Mouse (Mus musculus) spleen, embryonic (tissue): Measurements from ENCODE around the gene Pianp.
"Not testable (repeated sequence)": the region's sequence is repeated elsewhere in the genome, so short reads cannot be mapped to it uniquely, and the experiment has no call there.

Experiments used
- CTCF ChIA-PET: fragments of 350-600 bp; sonication (Branson Sonifier 250); formaldehyde crosslinking; loops from one replicate; lab custom pipeline; 2022; lab: Charles Lee

The Pianp gene

DNA sequence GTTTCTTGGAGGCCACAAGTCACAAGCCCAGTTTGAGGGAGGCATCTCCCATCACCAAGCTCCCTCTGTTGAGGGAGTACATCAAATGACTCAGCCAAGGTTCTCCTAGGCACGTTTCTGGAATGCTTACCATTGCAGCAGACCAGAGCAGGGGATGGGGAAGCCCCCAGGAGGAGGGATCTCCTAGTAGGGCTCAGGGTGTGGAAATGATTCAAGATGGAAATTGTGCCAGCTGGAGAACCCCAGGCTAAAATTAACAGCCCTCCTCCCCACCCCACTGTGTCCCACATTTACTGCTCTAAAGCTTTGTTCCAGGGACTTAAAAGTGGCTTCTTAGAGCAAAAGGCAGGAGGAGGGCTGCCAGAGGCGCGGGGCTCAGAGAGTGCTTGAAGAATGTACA is 8.6 kb downstream of the Pianp start:
- CTCF ChIA-PET: no interaction called here

DNA sequence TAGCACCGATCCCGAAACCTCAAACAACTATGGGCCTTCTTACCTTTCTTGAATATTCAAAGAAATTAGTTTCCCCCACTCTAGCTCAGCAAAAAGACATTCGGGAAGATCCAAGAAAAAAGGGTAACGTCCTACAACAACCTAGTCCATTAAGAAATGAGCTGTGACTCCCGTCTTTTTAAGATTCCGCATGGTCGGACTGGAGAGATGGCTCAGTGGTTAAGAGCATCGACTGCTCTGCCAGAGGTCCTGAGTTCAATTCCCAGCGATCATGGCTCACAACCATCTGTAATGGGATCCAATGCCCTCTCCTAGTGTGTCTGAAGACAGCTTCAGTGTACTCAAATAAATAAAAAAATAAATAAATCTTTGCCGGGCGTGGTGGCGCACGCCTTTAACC is 11.6 kb downstream of the Pianp start:
- CTCF ChIA-PET: interaction anchor here (0.7 kb wide), 1 partner anchor 11 kb away, joined by 4 read pairs; the partner anchor contains the start of gene Pianp

DNA sequence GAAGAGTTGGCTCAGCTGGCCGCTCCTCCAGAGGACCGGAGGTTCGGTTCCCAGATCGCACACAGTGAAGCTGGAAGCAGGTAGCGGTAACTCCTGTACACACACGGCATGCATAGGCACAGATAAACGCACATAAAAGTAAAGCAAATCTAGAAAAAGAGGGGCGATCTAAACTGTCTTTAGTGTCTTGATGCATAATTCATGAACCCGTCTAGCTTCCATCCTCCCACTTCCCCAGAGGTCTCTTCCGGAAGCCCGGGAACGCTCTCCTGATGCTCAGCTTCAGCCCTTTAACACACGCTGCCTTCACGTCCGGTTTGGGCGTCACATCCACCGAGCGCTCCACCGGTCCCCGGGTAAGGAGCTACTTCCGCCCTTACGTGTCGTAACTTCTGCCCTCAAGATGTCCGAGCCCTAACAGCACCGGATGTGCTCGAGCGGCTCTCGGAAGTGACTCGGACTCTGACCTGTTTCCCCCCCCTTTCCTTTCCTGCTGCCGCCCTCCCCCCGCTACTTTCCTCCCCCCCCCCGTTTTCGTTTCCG is 12.2 kb downstream of the Pianp start:
- CTCF ChIA-PET: interaction anchor here (0.6 to 0.7 kb wide), 2 partner anchors 12 to 77 kb away, joined by 3 read pairs; partner anchors contain the start of gene Pianp

DNA sequence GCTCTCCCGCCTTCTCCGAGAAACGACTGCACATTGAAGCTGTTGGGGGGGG is 12.5 kb downstream of the Pianp start, which contains the start of gene Zfp384:
Gene Zfp384, plus strand, starts transcription at position 17 of the 52 bp plus-strand sequence.
- CTCF ChIA-PET: interaction anchor here (0.6 to 0.7 kb wide), 2 partner anchors 12 to 77 kb away, joined by 3 read pairs; partner anchors contain the start of gene Pianp

DNA sequence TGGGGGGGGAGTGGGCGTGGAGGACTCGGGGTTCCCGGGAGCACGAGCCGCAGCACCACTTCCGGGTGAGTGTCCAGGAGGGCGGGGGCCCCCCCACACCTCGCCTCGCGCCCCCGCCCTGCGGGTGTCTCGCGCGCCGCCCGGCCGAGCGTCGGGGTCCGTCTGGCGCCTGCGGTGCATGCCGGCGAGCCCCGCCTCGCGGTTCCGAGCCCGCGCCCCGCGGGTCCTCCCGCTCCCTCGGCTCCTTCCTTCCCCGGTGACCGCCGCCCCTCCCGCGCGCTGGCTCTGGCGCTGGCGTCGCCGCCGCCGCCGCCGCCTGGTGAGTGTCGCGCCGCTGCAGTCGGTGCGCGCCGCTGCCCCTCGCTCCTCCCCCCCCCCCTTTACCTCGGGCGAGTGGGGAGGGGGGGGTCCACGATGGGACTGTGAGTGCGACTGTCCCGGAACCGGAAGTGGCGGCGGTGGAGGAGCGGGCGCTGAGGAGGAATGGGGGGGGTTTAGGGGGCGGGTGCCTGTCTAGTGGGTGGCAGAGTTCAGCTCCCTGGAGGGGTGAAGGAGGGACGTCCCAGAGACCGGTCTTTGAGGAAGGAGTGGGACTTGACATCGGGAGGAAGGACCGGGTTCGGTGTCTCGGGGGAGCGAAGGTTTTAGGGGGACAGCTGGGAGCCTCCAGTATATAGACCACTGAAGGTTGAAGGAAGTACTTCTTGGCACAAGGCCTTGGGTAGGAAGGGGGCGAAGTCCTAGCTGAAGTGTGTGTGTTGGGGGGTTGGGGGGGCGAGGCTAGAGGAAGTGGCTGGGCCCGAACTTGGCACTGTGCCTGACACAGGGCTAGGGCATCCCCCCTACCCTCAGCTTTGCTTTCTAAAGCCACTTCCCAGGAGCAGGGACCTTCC is 12.9 kb downstream of the Pianp start:
- CTCF ChIA-PET: interaction anchor here (0.5 to 0.7 kb wide), 6 partner anchors 13 to 266 kb away, joined by 3 to 5 read pairs (median 3); partner anchors contain the start of gene Pianp

DNA sequence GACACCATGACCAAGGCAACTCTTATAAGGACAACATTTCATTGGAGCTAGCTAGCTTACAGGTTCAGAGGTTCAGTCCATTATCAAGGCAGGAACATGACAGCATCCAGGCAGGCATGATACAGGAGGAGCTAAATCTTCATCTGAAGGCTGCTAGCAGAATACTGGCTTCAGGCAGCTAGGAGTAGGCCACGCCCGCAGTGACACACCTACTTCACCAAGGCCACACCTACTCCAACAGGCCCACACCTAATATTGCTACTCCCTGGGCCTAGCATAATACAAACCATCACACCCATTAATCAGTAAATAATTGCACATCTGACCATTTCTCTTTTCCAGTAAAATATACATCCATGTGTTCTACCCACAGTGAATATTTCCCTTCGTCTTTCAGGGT is 21.2 kb downstream of the Pianp start:
- CTCF ChIA-PET: no interaction called here

DNA sequence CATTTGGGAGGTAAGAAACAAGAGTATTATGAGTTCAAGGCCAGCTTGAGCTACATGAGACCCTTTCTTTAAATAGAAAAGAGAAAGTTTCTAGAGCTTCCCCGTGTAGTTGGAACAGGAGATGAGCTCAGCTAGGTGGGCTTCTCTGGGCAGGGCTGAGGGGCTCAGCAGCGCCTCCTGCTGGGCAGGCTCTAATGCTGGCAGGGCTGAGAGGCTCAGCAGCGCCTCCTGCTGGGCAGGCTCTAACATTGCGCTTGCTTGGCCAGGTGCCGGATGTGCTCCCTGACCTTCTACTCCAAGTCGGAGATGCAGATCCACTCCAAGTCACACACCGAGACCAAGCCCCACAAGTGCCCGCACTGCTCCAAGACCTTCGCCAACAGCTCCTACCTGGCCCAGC is 34.0 kb downstream of the Pianp start:
- CTCF ChIA-PET: not testable (repeated sequence)

DNA sequence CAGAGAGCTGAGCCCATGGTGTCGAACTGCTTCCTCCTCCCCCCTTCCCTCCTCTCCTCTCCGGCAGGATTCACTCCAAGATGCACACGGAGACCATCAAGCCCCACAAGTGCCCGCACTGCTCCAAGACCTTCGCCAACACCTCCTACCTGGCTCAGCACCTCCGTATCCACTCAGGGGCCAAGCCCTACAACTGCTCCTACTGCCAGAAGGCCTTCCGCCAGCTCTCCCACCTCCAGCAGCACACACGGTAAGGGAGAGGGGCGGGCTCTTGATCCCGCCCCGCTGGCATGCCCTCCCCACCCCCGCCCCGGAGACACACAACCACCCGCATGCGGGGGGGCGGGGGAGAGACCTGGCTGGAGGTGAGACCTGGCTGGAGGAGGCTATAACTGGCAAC is 35.1 kb downstream of the Pianp start:
- CTCF ChIA-PET: no interaction called here

DNA sequence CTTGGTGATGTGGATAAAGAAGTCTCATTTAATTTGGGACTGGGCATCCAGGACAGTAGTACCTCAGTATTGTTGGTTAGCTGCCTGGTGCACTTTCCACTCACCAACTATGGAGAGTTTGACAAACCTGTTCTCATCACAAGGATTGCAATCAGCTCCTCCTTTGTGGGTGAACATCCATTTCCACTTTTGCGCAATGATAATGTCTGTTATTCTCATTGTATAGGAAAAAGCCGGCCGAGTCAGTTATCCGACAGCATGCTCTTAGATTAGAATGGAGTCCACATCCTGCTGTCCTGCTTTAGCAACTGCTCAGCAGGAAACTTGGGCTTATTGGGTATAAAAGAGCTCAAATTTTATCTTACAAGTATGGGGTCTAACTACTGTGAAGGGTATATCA is 42.2 kb downstream of the Pianp start:
- CTCF ChIA-PET: interaction anchor here (1.0 kb wide), 1 partner anchor 42 kb away, joined by 3 read pairs; the partner anchor contains the start of gene Pianp

DNA sequence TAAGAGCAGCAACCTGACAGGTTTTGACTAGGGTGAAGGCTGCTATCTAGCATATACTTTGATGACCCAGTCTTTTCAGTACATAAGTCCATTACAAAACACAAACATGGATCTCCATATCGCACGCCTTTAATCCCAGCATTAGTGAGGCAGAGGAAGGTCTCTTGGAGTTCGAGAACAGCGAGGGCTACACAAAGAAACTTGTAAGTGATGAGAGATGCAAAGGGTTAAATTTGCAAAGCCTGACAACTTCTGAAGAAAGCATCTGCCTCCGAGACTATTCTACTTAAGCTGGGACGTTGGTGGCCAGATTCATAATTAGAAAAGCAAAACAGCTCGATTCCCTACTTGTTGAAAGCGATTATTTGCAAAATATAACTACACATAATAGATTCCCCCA is 42.6 kb downstream of the Pianp start:
- CTCF ChIA-PET: interaction anchor here (1.0 kb wide), 1 partner anchor 43 kb away, joined by 3 read pairs; the partner anchor contains the start of gene Pianp

DNA sequence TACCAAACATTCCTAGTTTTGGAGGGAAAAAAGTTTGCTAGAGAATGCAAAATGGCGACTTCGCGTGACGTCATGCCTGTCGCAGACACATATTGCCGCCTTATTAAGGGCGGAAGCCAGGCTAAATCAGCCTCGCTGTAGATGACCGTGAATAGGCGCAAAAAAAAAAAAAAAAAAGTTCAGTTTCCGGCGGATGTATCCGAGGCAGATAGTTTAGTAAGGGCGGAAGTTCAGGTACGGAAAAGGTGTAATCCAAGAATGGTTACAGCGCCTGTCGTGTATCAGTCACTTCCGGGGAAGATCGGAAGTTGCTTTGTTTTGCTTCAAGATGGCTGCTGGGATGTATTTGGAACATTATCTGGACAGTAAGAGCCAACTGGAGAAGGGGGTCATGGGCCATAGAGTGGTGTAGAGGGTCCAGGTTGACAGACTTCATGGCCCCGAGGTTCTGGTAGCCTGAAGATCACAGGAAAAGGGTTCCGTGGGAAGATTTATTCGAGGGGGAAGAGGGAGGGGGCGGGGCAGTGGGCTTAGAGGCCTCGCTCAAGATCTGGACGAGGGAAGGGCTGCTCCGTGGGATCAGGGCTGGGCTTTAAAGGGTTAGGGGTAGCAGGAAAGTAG is 43.1 kb downstream of the Pianp start, which contains the start of gene Ing4:
Gene Ing4, plus strand, starts transcription at position 228 of the 621 bp plus-strand sequence.
- CTCF ChIA-PET: no interaction called here

DNA sequence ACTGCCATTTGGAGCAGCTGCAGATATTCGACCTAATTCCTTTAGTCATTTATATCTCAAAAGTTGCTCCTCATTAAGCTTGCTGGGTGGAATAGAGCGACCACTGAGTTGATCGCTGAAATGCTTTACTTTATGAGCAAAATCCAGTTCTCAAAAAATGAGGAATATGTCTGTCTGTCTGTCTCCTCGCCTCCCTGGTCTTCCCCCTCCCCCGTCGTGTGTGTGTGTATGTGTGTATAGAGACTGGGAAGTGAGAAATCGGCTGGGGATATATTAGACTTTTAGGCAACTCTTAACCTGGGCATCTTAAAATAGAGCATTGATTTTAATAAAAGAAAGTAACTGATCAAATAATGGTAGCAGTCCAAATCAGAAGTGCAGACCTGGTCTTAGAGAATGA is 43.7 kb downstream of the Pianp start:
- CTCF ChIA-PET: no interaction called here

DNA sequence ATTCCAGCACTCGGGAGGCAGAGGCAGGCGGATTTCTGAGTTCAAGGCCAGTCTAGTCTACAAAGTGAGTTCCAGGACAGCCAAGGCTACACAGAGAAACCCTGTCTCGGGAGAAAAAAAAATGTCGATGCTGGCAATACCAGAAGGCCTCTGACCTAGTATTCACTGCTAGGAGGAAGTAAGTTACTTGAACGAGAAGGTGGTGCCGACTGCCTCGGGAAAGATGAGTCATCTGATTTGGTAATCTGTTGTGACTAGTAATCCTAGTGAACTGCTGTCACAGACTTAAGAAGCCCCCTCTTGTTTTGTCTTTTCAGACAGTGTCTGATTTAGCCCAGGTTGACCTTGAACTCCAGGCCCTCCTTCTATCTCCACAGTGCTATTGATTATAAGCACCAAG is 44.6 kb downstream of the Pianp start:
- CTCF ChIA-PET: no interaction called here

DNA sequence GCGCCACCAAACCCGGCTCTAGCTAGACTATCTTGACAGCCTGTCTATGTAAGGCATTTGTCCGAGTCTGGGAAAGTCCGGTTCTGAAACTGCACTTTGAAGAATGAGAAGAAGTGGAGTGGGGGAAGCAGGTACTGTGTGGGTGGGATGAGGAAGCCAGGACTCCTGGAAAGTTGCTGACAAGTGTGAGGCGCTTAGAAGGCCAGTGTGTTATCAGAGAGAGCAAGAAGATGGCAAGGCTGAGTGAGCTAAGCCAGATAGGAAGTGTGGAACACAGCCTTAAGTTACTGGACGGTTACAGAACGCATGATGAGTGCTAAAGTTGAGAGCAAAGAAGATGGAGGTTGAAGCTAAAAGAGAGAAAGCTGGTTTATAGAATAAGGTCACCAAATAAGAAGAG is 45.6 kb downstream of the Pianp start:
- CTCF ChIA-PET: no interaction called here

DNA sequence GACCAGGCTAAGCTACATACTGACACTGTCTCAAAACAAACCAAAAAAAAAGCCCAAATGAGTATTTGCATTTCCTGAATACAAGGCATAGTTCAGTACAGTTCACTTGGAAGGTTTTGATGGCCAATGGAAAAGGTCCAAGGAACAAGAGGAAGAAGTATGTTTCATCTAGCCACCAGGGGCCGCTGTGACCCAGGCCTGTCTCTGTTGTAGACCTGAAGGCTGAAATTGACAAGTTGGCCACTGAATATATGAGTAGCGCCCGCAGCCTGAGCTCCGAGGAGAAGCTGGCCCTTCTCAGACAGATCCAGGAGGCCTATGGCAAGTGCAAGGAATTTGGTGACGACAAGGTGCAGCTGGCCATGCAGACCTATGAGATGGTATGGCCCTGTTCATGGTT is 50.2 kb downstream of the Pianp start:
- CTCF ChIA-PET: interaction anchor here (0.5 to 1.8 kb wide), 4 partner anchors 37 to 199 kb away, joined by 3 to 5 read pairs (median 4); no protein-coding TSS in a partner anchor

DNA sequence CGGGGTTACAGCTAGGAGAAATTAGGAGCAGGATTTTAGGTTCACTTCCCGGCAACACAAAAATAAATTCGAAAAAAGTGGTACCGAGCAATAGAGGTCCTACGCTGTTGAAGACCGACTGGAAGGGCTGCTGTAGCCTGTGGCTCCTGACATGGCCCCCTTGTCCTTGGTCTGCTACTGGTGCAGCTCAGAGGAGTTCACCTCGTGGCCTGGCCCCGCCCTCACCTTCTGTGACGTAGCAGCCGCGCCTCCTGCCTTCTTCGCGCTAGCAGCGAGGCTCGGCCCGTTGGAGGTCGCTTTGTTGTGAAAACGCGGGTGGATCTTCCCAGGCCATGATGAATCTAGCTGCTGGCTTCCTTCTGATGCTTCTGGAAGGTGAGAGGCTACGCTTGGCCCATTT is 53.2 kb downstream of the Pianp start, which contains the start of gene Acrbp:
Gene Acrbp, plus strand, starts transcription at position 12 of the 400 bp plus-strand sequence.
- CTCF ChIA-PET: interaction anchor here (1.2 kb wide), 1 partner anchor 35 kb away, joined by 8 read pairs; no protein-coding TSS in a partner anchor

DNA sequence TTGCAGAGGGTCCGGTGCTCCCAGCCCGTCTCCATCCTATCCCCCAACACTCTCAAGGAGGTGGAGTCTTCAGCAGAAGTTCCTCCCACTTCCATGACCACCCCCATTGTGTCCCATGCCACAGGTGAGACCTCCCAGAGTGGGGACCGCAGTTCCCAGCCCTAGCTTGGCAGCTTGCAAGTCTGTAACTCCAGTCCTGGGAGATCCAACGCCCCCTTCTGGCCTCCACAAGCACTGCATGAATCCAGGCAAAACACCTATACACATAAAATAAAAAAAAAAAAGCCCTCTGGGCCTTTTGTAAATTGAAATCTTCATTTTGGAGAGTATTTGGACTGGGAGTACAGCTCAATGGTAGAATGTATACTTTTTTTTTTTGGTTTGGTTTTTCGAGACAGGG is 54.7 kb downstream of the Pianp start:
- CTCF ChIA-PET: interaction anchor here (0.6 to 0.7 kb wide), 2 partner anchors 126 to 139 kb away, joined by 3 to 11 read pairs; no protein-coding TSS in a partner anchor
